Mouse (Mus musculus): ENCODE data around the gene Tph2. TPM values are rescaled to one million over a fixed set of nuclear protein-coding genes. Genes with fewer than 3 reads are reported as not detected.

Tph2 gene
- total and polyA plus RNA-seq, 3 experiments = not detected

Other genes with a start within 250 kb of the Tph2 start
- 10 to 100 TPM; 73.4 to 87.4 TPM for gene Tbc1d15, start 66.4 kb upstream of the Tph2 start, total RNA-seq (2021)
- gene Tbc1d15, start 66.4 kb upstream of the Tph2 start, polyA plus RNA-seq (2012; rRNA removed) = 1.7 and 2.2 TPM in 2 replicates
- gene Rab21, start 130.6 kb upstream of the Tph2 start, total RNA-seq (2021) = 10 to 100 TPM; 51.2 to 53.6 TPM
- gene Rab21, start 130.6 kb upstream of the Tph2 start, polyA plus RNA-seq (2012; rRNA removed) = 63.1 and 64.0 TPM in 2 replicates
- gene Tmem19, start 177.5 kb upstream of the Tph2 start, total RNA-seq (2021) = 10 to 100 TPM; 28.6 to 30.6 TPM
- 7.8 and 12.1 TPM in 2 replicates for gene Tmem19, start 177.5 kb upstream of the Tph2 start, polyA plus RNA-seq (2012; rRNA removed)
- 10 to 100 TPM; 12.0 to 13.6 TPM for gene Thap2, start 199.4 kb upstream of the Tph2 start, total RNA-seq (2021)
- 5.3 and 5.9 TPM in 2 replicates for gene Thap2, start 199.4 kb upstream of the Tph2 start, polyA plus RNA-seq (2012; rRNA removed)
- 10 to 100 TPM; 32.0 to 44.5 TPM for gene Zfc3h1, start 199.9 kb upstream of the Tph2 start, total RNA-seq (2021)
- gene Zfc3h1, start 199.9 kb upstream of the Tph2 start, polyA plus RNA-seq (2012; rRNA removed) = 6.0 and 6.6 TPM in 2 replicates

Measured in adrenal gland, adult 2 months (tissue).